Mouse (Mus musculus): ENCODE results near the gene Fggy.

GRCm38 (mm10) chr4:95793647-95794328, 236.5 kb downstream of the Fggy start:
- TF ChIP-seq CHD2 (IDR thresholded peaks at IDR 0.05; ENCODE audit: low read depth, low read length): no peak
- TF ChIP-seq ZC3H11A (IDR thresholded peaks at IDR 0.05; ENCODE audit: borderline replicate concordance, low read depth, low read length): no peak

Measured in ES-E14 (cell line).